Mouse (Mus musculus) cortical plate, adult 2 months (tissue): ENCODE measurements around the gene Ccn5.

Source experiments
- CTCF ChIP-seq: fragments of 200-500 bp; IDR thresholded peaks from 2 replicates; pipeline ENCODE4 v1.5.1; 2011; ENCODE audit warnings: mild to moderate bottlenecking, control low read depth, low read length; ENCODE audit not compliant: insufficient read depth; ENCODE audit errors: extremely low read depth
- POLR2A ChIP-seq: fragments of 200-500 bp; IDR thresholded peaks from 2 replicates; pipeline ENCODE4 v1.6.1; 2011; ENCODE audit warnings: mild to moderate bottlenecking, low read length, control low read depth; ENCODE audit not compliant: insufficient read depth; ENCODE audit errors: extremely low read depth

- TF ChIP-seq CTCF: no peak
- TF ChIP-seq POLR2A: no peak
Observed at GRCm38 (mm10) chr2:163869783-163870182, 49.1 kb downstream of the Ccn5 start.
